Mouse (Mus musculus): ENCODE measurements around the gene Atg4b. TPM values are rescaled to one million over a fixed set of nuclear protein-coding genes. Genes with fewer than 3 reads are reported as not detected.

Atg4b gene
- polyA plus RNA-seq, 1 experiment from 2014 or later, result 71.5 TPM

GRCm38 (mm10) chr1:93803556-93804507 lies 52.5 kb downstream of the Atg4b start, which contains the start of gene Ing5:
Ing5 (plus strand) TSS chr1:93803965.
- peaks cover 13% of the 10 kb centered on the region for H3K36me3 ChIP-seq (ENCODE audit: control insufficient read depth, insufficient read depth, low read length)
- ATAC-seq (ENCODE audit: insufficient read depth, low FRiP score), result peak; percentile 95
- peak within 1 kb of the TSS; percentile 98 for H3K4me2 ChIP-seq (ENCODE audit: low read depth, low read length)
- H3K4me3 ChIP-seq (replicated peaks; ENCODE audit: low read length), result peak within 1 kb of the TSS; percentile 73
- H3K9ac ChIP-seq (ENCODE audit: low read length), result peak within 1 kb of the TSS; percentile 90
- no peaks in the 10 kb centered on the region for H3K27me3 ChIP-seq (ENCODE audit: control insufficient read depth, insufficient read depth, low read length)
- H3K27ac ChIP-seq (ENCODE audit: low read length), result peak within 1 kb of the TSS; percentile 98
- H3K4me1 ChIP-seq (ENCODE audit: control insufficient read depth, insufficient read depth, low read length), result peaks cover 21% of the 10 kb centered on the region
- WGBS, result under 1% methylated on average over 94 of the region's 94 CpGs
- no peaks in the 10 kb centered on the region for H3K9me3 ChIP-seq (replicated peaks; ENCODE audit: control insufficient read depth, low read length)

GRCm38 (mm10) chr1:93804818-93805217 lies 53.5 kb downstream of the Atg4b start:
- peak overlapping the region; percentile 73 for H3K4me3 ChIP-seq (replicated peaks; ENCODE audit: low read length)
- peaks cover 17% of the 10 kb centered on the region for H3K36me3 ChIP-seq (ENCODE audit: control insufficient read depth, insufficient read depth, low read length)
- no peaks in the 10 kb centered on the region for H3K27me3 ChIP-seq (ENCODE audit: control insufficient read depth, insufficient read depth, low read length)
- H3K9ac ChIP-seq (ENCODE audit: low read length), result peak overlapping the region; percentile 90
- H3K27ac ChIP-seq (ENCODE audit: low read length), result peak overlapping the region; percentile 24; the same call in 1 of the 2 replicates
- WGBS, result 56% methylated on average over 4 of the region's 4 CpGs
- H3K4me2 ChIP-seq (ENCODE audit: low read depth, low read length), result peak overlapping the region; percentile 82
- ATAC-seq (ENCODE audit: insufficient read depth, low FRiP score), result no peak
- H3K4me1 ChIP-seq (ENCODE audit: control insufficient read depth, insufficient read depth, low read length), result peaks cover 21% of the 10 kb centered on the region
- H3K9me3 ChIP-seq (replicated peaks; ENCODE audit: control insufficient read depth, low read length), result no peaks in the 10 kb centered on the region

- H3K4me2 ChIP-seq (ENCODE audit: low read depth, low read length), result peak overlapping the region; percentile 82
Observed at GRCm38 (mm10) chr1:93805221-93805951, 54.1 kb downstream of the Atg4b start.

GRCm38 (mm10) chr1:93808871-93809270 lies 57.6 kb downstream of the Atg4b start:
- H3K4me2 ChIP-seq (ENCODE audit: low read depth, low read length), result no peak overlapping the region
- H3K27me3 ChIP-seq (ENCODE audit: control insufficient read depth, insufficient read depth, low read length), result no peaks in the 10 kb centered on the region
- no peak for ATAC-seq (ENCODE audit: insufficient read depth, low FRiP score)
- peaks cover 17% of the 10 kb centered on the region for H3K4me1 ChIP-seq (ENCODE audit: control insufficient read depth, insufficient read depth, low read length)
- H3K27ac ChIP-seq (ENCODE audit: low read length), result no peak overlapping the region
- H3K4me3 ChIP-seq (replicated peaks; ENCODE audit: low read length), result no peak overlapping the region
- H3K9me3 ChIP-seq (replicated peaks; ENCODE audit: control insufficient read depth, low read length), result no peaks in the 10 kb centered on the region
- WGBS, result 72% methylated on average over 4 of the region's 4 CpGs
- H3K36me3 ChIP-seq (ENCODE audit: control insufficient read depth, insufficient read depth, low read length), result peaks cover 23% of the 10 kb centered on the region
- no peak overlapping the region for H3K9ac ChIP-seq (ENCODE audit: low read length)

More at GRCm38 (mm10) chr1:93805221-93805951, 54.1 kb downstream of the Atg4b start:
- no peak overlapping the region for H3K27ac ChIP-seq (ENCODE audit: low read length)
- 0 out of 2 replicates have a peak overlapping the region, but pooled peaks have one; percentile 37 for H3K9ac ChIP-seq (ENCODE audit: low read length)
- no peak overlapping the region for H3K4me3 ChIP-seq (replicated peaks; ENCODE audit: low read length)
- ATAC-seq (ENCODE audit: insufficient read depth, low FRiP score), result no peak
- H3K27me3 ChIP-seq (ENCODE audit: control insufficient read depth, insufficient read depth, low read length), result no peaks in the 10 kb centered on the region
- peaks cover 21% of the 10 kb centered on the region for H3K4me1 ChIP-seq (ENCODE audit: control insufficient read depth, insufficient read depth, low read length)
- peaks cover 17% of the 10 kb centered on the region for H3K36me3 ChIP-seq (ENCODE audit: control insufficient read depth, insufficient read depth, low read length)
- H3K9me3 ChIP-seq (replicated peaks; ENCODE audit: control insufficient read depth, low read length), result no peaks in the 10 kb centered on the region
- whole genome bisulfite sequencing, result 64% methylated on average over 5 of the region's 5 CpGs

GRCm38 (mm10) chr1:93810011-93810410 lies 58.7 kb downstream of the Atg4b start:
- Histone ChIP-seq H3K36me3 (ENCODE audit: control insufficient read depth, insufficient read depth, low read length) (peaks cover 25% of the 10 kb centered on the region), H3K4me2 (ENCODE audit: low read depth, low read length) (no peak overlapping the region), H3K27ac (ENCODE audit: low read length) (no peak overlapping the region), H3K4me1 (ENCODE audit: control insufficient read depth, insufficient read depth, low read length) (peaks cover 10% of the 10 kb centered on the region), H3K9ac (ENCODE audit: low read length) (no peak overlapping the region), H3K27me3 (ENCODE audit: control insufficient read depth, insufficient read depth, low read length) (no peaks in the 10 kb centered on the region), H3K4me3 (replicated peaks; ENCODE audit: low read length) (no peak overlapping the region), H3K9me3 (replicated peaks; ENCODE audit: control insufficient read depth, low read length) (no peaks in the 10 kb centered on the region)
- no peak for ATAC-seq (ENCODE audit: insufficient read depth, low FRiP score)
- 97% methylated on average over 3 of the region's 3 CpGs for WGBS

GRCm38 (mm10) chr1:93811495-93812039 lies 60.3 kb downstream of the Atg4b start:
- no peaks in the 10 kb centered on the region for H3K9me3 ChIP-seq (replicated peaks; ENCODE audit: control insufficient read depth, low read length)
- ATAC-seq (ENCODE audit: insufficient read depth, low FRiP score), result no peak
- no peak overlapping the region for H3K27ac ChIP-seq (ENCODE audit: low read length)

GRCm38 (mm10) chr1:93817823-93818532 lies 66.7 kb downstream of the Atg4b start:
- H3K9ac ChIP-seq (ENCODE audit: low read length), result no peak overlapping the region
- peaks cover 21% of the 10 kb centered on the region for H3K36me3 ChIP-seq (ENCODE audit: control insufficient read depth, insufficient read depth, low read length)
- no peaks in the 10 kb centered on the region for H3K27me3 ChIP-seq (ENCODE audit: control insufficient read depth, insufficient read depth, low read length)
- H3K4me1 ChIP-seq (ENCODE audit: control insufficient read depth, insufficient read depth, low read length), result no peaks in the 10 kb centered on the region
- no peak overlapping the region for H3K4me2 ChIP-seq (ENCODE audit: low read depth, low read length)
- H3K27ac ChIP-seq (ENCODE audit: low read length), result no peak overlapping the region
- H3K9me3 ChIP-seq (replicated peaks; ENCODE audit: control insufficient read depth, low read length), result no peaks in the 10 kb centered on the region
- no peak for ATAC-seq (ENCODE audit: insufficient read depth, low FRiP score)
- H3K4me3 ChIP-seq (replicated peaks; ENCODE audit: low read length), result no peak overlapping the region
- WGBS, result 93% methylated on average over 8 of the region's 8 CpGs

More at GRCm38 (mm10) chr1:93811495-93812039, 60.3 kb downstream of the Atg4b start:
- Histone ChIP-seq H3K27me3 (ENCODE audit: control insufficient read depth, insufficient read depth, low read length) (no peaks in the 10 kb centered on the region), H3K9ac (ENCODE audit: low read length) (no peak overlapping the region), H3K36me3 (ENCODE audit: control insufficient read depth, insufficient read depth, low read length) (peaks cover 23% of the 10 kb centered on the region), H3K4me3 (replicated peaks; ENCODE audit: low read length) (no peak overlapping the region), H3K4me2 (ENCODE audit: low read depth, low read length) (no peak overlapping the region), H3K4me1 (ENCODE audit: control insufficient read depth, insufficient read depth, low read length) (no peaks in the 10 kb centered on the region)
- 83% methylated on average over 8 of the region's 8 CpGs for WGBS

GRCm38 (mm10) chr1:93818722-93819121 lies 67.4 kb downstream of the Atg4b start:
- Histone ChIP-seq H3K9me3 (replicated peaks; ENCODE audit: control insufficient read depth, low read length) (no peaks in the 10 kb centered on the region), H3K4me2 (ENCODE audit: low read depth, low read length) (no peak overlapping the region), H3K9ac (ENCODE audit: low read length) (no peak overlapping the region), H3K4me1 (ENCODE audit: control insufficient read depth, insufficient read depth, low read length) (no peaks in the 10 kb centered on the region), H3K36me3 (ENCODE audit: control insufficient read depth, insufficient read depth, low read length) (peaks cover 21% of the 10 kb centered on the region), H3K27me3 (ENCODE audit: control insufficient read depth, insufficient read depth, low read length) (no peaks in the 10 kb centered on the region), H3K4me3 (replicated peaks; ENCODE audit: low read length) (no peak overlapping the region), H3K27ac (ENCODE audit: low read length) (no peak overlapping the region)
- WGBS, result 93% methylated on average over 7 of the region's 7 CpGs
- no peak for ATAC-seq (ENCODE audit: insufficient read depth, low FRiP score)

Data from stomach, embryonic 16.5 days (tissue).